Mouse (Mus musculus): ENCODE data around the gene Cmss1. TPM values are rescaled to one million over a fixed set of nuclear protein-coding genes. Genes with fewer than 3 reads are reported as not detected.

The Cmss1 gene
- total RNA-seq, 2 experiments from 2014 or later, result 15.9 to 16.1 TPM

GRCm38 (mm10) chr16:57433671-57434070, 173.0 kb downstream of the Cmss1 start:
- DNase-seq (ENCODE audit: low spot score in 2 of 2), result no peak

- no peak for DNase-seq (ENCODE audit: low spot score in 2 of 2)
Observed at GRCm38 (mm10) chr16:57433173-57433572, 173.5 kb downstream of the Cmss1 start.

- no peak for DNase-seq (ENCODE audit: low spot score in 2 of 2)
Observed at GRCm38 (mm10) chr16:57431294-57431693, 175.4 kb downstream of the Cmss1 start.

- DNase-seq (ENCODE audit: low spot score in 2 of 2), result no peak
Observed at GRCm38 (mm10) chr16:57428977-57429376, 177.7 kb downstream of the Cmss1 start.

- DNase-seq (ENCODE audit: low spot score in 2 of 2), result no peak
Observed at GRCm38 (mm10) chr16:57427516-57428285, 179.0 kb downstream of the Cmss1 start.

- no peak for DNase-seq (ENCODE audit: low spot score in 2 of 2)
Observed at GRCm38 (mm10) chr16:57426680-57427079, 180.0 kb downstream of the Cmss1 start.

- no peak for DNase-seq (ENCODE audit: low spot score in 2 of 2)
Observed at GRCm38 (mm10) chr16:57423001-57423800, 183.5 kb downstream of the Cmss1 start.

GRCm38 (mm10) chr16:57421680-57422417, 184.8 kb downstream of the Cmss1 start:
- no peak for DNase-seq (ENCODE audit: low spot score in 2 of 2)

- DNase-seq (ENCODE audit: low spot score in 2 of 2), result no peak
Observed at GRCm38 (mm10) chr16:57420773-57421556, 185.7 kb downstream of the Cmss1 start.

- DNase-seq (ENCODE audit: low spot score in 2 of 2), result no peak
Observed at GRCm38 (mm10) chr16:57419881-57420280, 186.8 kb downstream of the Cmss1 start.

- no peak for DNase-seq (ENCODE audit: low spot score in 2 of 2)
Observed at GRCm38 (mm10) chr16:57419332-57419731, 187.3 kb downstream of the Cmss1 start.

- no peak for DNase-seq (ENCODE audit: low spot score in 2 of 2)
Observed at GRCm38 (mm10) chr16:57417955-57418354, 188.7 kb downstream of the Cmss1 start.

- DNase-seq (ENCODE audit: low spot score in 2 of 2), result no peak
Observed at GRCm38 (mm10) chr16:57417017-57417416, 189.6 kb downstream of the Cmss1 start.

- DNase-seq (ENCODE audit: low spot score in 2 of 2), result peak in 1 of 2 experiments; percentile 46
Observed at GRCm38 (mm10) chr16:57416049-57416448, 190.6 kb downstream of the Cmss1 start.

- no peak for DNase-seq (ENCODE audit: low spot score in 2 of 2)
Observed at GRCm38 (mm10) chr16:57412766-57413165, 193.9 kb downstream of the Cmss1 start.

- no peak for DNase-seq (ENCODE audit: low spot score in 2 of 2)
Observed at GRCm38 (mm10) chr16:57403825-57404224, 202.8 kb downstream of the Cmss1 start.

GRCm38 (mm10) chr16:57402910-57403309, 203.8 kb downstream of the Cmss1 start:
- DNase-seq (ENCODE audit: low spot score in 2 of 2), result no peak

- no peak for DNase-seq (ENCODE audit: low spot score in 2 of 2)
Observed at GRCm38 (mm10) chr16:57401702-57402101, 205.0 kb downstream of the Cmss1 start.

- DNase-seq (ENCODE audit: low spot score in 2 of 2), result no peak
Observed at GRCm38 (mm10) chr16:57399566-57399965, 207.1 kb downstream of the Cmss1 start.

GRCm38 (mm10) chr16:57398387-57399214, 208.1 kb downstream of the Cmss1 start:
- peak; percentile 55 to 77 for DNase-seq (ENCODE audit: low spot score in 2 of 2)

All from layer of hippocampus, postnatal 14 days (tissue).